Mouse (Mus musculus) kidney, embryonic 16.5 days (tissue): ENCODE data around the gene Tgfbr1. TPM values are rescaled to one million over a fixed set of nuclear protein-coding genes. Genes with fewer than 3 reads are reported as not detected.

ENCODE experiments used
- polyA plus RNA-seq: library from polyadenylated mRNA; unstranded; fragments of >200 nt; fragmentation: Nextera tagmentation; extraction: Ambion mirVana; gene quantifications from 2 replicates; pipeline ENCODE4 v1.2.1, GENCODE M21; 2015

The Tgfbr1 gene
- polyA plus RNA-seq, 1 experiment from 2014 or later, result 44.7 TPM

Other genes starting within 250 kb of the Tgfbr1 start
- 26.5 and 29.1 TPM in 2 replicates for gene Col15a1, start 145.1 kb upstream of the Tgfbr1 start, polyA plus RNA-seq
- gene Alg2, start 121.1 kb downstream of the Tgfbr1 start, polyA plus RNA-seq, result 72.9 and 74.1 TPM in 2 replicates
- gene Sec61b, start 121.4 kb downstream of the Tgfbr1 start, polyA plus RNA-seq, result 372 and 388 TPM in 2 replicates